Comparison of ENCODE assay signal across 9 mouse cellular contexts in genomic region chr5:149259093-149259492, GRCm38 (mm10). TPM values are rescaled to one million over a fixed set of nuclear protein-coding genes. Genes with fewer than 3 reads are reported as not detected.
A peak's percentile ranks its signal among the peaks of the same experiment; 100 is the strongest.
DNase-seq lines count a peak whose midpoint lies in the region; ATAC-seq and TF ChIP-seq lines count a peak whose summit lies in the region.
"Had no signal": no experiment of that assay in that cellular context is flagged by ENCODE, and none has a peak within 500 bp of the region (broad histone marks: within the 10 kb centered on the region; RNA-seq: fewer than 3 reads in every experiment).

No protein-coding gene starts in this region.

- DNase-seq in heart, adult 2 months = no peak
- DNase-seq in embryo, embryonic 11.5 days (ENCODE audit: low read depth, low spot score) = peak; percentile 27
- peak; percentile 81 for DNase-seq in neural tube, embryonic 11.5 days (ENCODE audit: low spot score)
- no peak for DNase-seq in cerebellum, adult 8-10 months
- DNase-seq in frontal cortex, adult 2 months (ENCODE audit: extremely low spot score in 1 of 2, low spot score in 1 of 2) = no peak
- DNase-seq: right cerebral cortex, adult 18-20 months had no signal

- no peak for ATAC-seq in heart, embryonic 13.5 days (ENCODE audit: extremely low read depth, insufficient number of reproducible peaks, low FRiP score, low TSS enrichment)
- peak; percentile 83 for ATAC-seq in hindbrain, embryonic 15.5 days (ENCODE audit: low FRiP score, low read depth)
- peak; percentile 62 for ATAC-seq in neural tube, embryonic 11.5 days (ENCODE audit: insufficient read depth, low FRiP score, low TSS enrichment)
- no peak for ATAC-seq in CD4-positive, CD25-positive, alpha-beta regulatory T cell, adult 4 months

- TF ChIP-seq EP300 in heart, adult 2 months (IDR thresholded peaks at IDR 0.05; ENCODE audit: insufficient read depth, low read depth, low read length) = no peak

- intact Hi-C loops in heart, adult 2 months (cut with DNase I) = no loop called here

- no peak overlapping the region for H3K27ac ChIP-seq in heart, embryonic 13.5 days (replicated peaks)
- H3K27ac ChIP-seq in heart, adult 2 months = no peak overlapping the region
- H3K27ac ChIP-seq in hindbrain, embryonic 15.5 days (replicated peaks) = peak overlapping the region; percentile 71
- peak overlapping the region; percentile 82 for H3K27ac ChIP-seq in neural tube, embryonic 11.5 days (ENCODE audit: low read depth, low read length)

- no peak overlapping the region for H3K4me3 ChIP-seq in heart, embryonic 13.5 days
- no peak overlapping the region for H3K4me3 ChIP-seq in heart, adult 2 months
- no peak overlapping the region for H3K4me3 ChIP-seq in hindbrain, embryonic 15.5 days
- no peak overlapping the region for H3K4me3 ChIP-seq in neural tube, embryonic 11.5 days (ENCODE audit: low read depth, low read length)

- no peaks in the 10 kb centered on the region for H3K9me3 ChIP-seq in heart, embryonic 13.5 days
- no peaks in the 10 kb centered on the region for H3K9me3 ChIP-seq in hindbrain, embryonic 15.5 days
- 0 out of 2 replicates have a peak, but pooled peaks cover 4% of the 10 kb centered on the region for H3K9me3 ChIP-seq in neural tube, embryonic 11.5 days (ENCODE audit: control insufficient read depth, low read length)

- peaks cover 14% of the 10 kb centered on the region; the same call in 1 of the 2 replicates for H3K4me1 ChIP-seq in heart, embryonic 13.5 days
- no peaks in the 10 kb centered on the region for H3K4me1 ChIP-seq in heart, adult 2 months (ENCODE audit: control insufficient read depth, insufficient read depth, low read length)
- peaks cover 20% of the 10 kb centered on the region for H3K4me1 ChIP-seq in hindbrain, embryonic 15.5 days (replicated peaks)
- peaks cover 15% of the 10 kb centered on the region for H3K4me1 ChIP-seq in neural tube, embryonic 11.5 days (ENCODE audit: control insufficient read depth, insufficient read depth, low read length)

- H3K9ac ChIP-seq in heart, embryonic 13.5 days = no peak overlapping the region
- H3K9ac ChIP-seq in heart, adult 2 months (ENCODE audit: low read depth, low read length) = no peak overlapping the region
- no peak overlapping the region for H3K9ac ChIP-seq in hindbrain, embryonic 15.5 days
- peak overlapping the region; percentile 3; the same call in 1 of the 2 replicates for H3K9ac ChIP-seq in neural tube, embryonic 11.5 days (ENCODE audit: low read length)

- 43% methylated on average over 16 of the region's 16 CpGs for WGBS in heart, embryonic 13.5 days
- 59% methylated on average over 16 of the region's 16 CpGs for WGBS in heart, adult 2 months
- WGBS in hindbrain, embryonic 15.5 days = 23% methylated on average over 16 of the region's 16 CpGs
- WGBS in neural tube, embryonic 11.5 days = 21% methylated on average over 16 of the region's 16 CpGs

- H3K27me3 ChIP-seq in heart, embryonic 13.5 days (replicated peaks) = no peaks in the 10 kb centered on the region
- no peaks in the 10 kb centered on the region for H3K27me3 ChIP-seq in heart, adult 2 months (ENCODE audit: control insufficient read depth, insufficient read depth, low read length)
- H3K27me3 ChIP-seq in hindbrain, embryonic 15.5 days = no peaks in the 10 kb centered on the region
- no peaks in the 10 kb centered on the region for H3K27me3 ChIP-seq in neural tube, embryonic 11.5 days (ENCODE audit: control insufficient read depth, insufficient read depth, low read length)

- H3K4me2 ChIP-seq in heart, embryonic 13.5 days = peak overlapping the region; percentile 30
- H3K4me2 ChIP-seq in hindbrain, embryonic 15.5 days = peak overlapping the region; percentile 33
- peak overlapping the region; percentile 19; the same call in 1 of the 2 replicates for H3K4me2 ChIP-seq in neural tube, embryonic 11.5 days (ENCODE audit: low read depth)

- no peak for TF ChIP-seq POLR2A in heart, adult 2 months (IDR thresholded peaks at IDR 0.05; ENCODE audit: insufficient read depth, low read depth, low read length)

- H3K36me3 ChIP-seq in heart, embryonic 13.5 days = no peaks in the 10 kb centered on the region
- H3K36me3 ChIP-seq in heart, adult 2 months (ENCODE audit: control insufficient read depth, insufficient read depth, low read length) = no peaks in the 10 kb centered on the region
- H3K36me3 ChIP-seq in hindbrain, embryonic 15.5 days = no peaks in the 10 kb centered on the region
- no peaks in the 10 kb centered on the region; the same call in 1 of the 2 replicates for H3K36me3 ChIP-seq in neural tube, embryonic 11.5 days (ENCODE audit: control insufficient read depth, insufficient read depth, low read length)

- no peaks in the 10 kb centered on the region for H3K79me2 ChIP-seq in heart, adult 2 months (replicated peaks; ENCODE audit: control insufficient read depth, insufficient read depth, low read length)

- no peak for TF ChIP-seq CTCF in heart, adult 2 months (IDR thresholded peaks at IDR 0.05)

RNA-seq across cellular contexts. Expression of gene Alox5ap, which starts 5.5 kb away (rescaled TPM):
- polyA plus RNA-seq in heart, embryonic 13.5 days (2015; fragmentation: Nextera tagmentation; extraction: Ambion mirVana) = 7.2 and 8.1 TPM in 2 replicates
- 10 to 100 TPM; 19.9 to 21.1 TPM for total RNA-seq in heart, adult 2 months (2021)
- 25.5 and 26.5 TPM in 2 replicates for polyA plus RNA-seq in heart, adult 2 months (2012; rRNA removed)
- polyA plus RNA-seq in hindbrain, embryonic 15.5 days (2015; fragmentation: Nextera tagmentation; extraction: Ambion mirVana) = 12.2 and 12.5 TPM in 2 replicates
- 6.0 and 6.6 TPM in 2 replicates for polyA plus RNA-seq in neural tube, embryonic 11.5 days (2014; fragmentation: Nextera tagmentation; extraction: Ambion mirVana)
- 14.9 and 15.3 TPM in 2 replicates for polyA plus RNA-seq in frontal cortex, adult 2 months (2012; rRNA removed)
- 1 to 10 TPM; 2.1 to 2.5 TPM for polyA plus RNA-seq in CD4-positive, CD25-positive, alpha-beta regulatory T cell, adult 4 months (2017; shearing (Covaris generic))

Comparison
In these comparisons a context has a peak if more than half of its experiments do, and no peak if none do; other contexts are left out.
1. ATAC-seq: peak in hindbrain, embryonic 15.5 days (single experiment) and neural tube, embryonic 11.5 days (single experiment); none in heart, embryonic 13.5 days (single experiment) and CD4-positive, CD25-positive, alpha-beta regulatory T cell, adult 4 months (single experiment).
2. H3K27ac ChIP-seq: peak in hindbrain, embryonic 15.5 days (single experiment) and neural tube, embryonic 11.5 days (single experiment); none in heart, embryonic 13.5 days (single experiment) and heart, adult 2 months (single experiment).
3. DNase-seq: peak in embryo, embryonic 11.5 days (single experiment) and neural tube, embryonic 11.5 days (single experiment); none in heart, adult 2 months (0 of 2), cerebellum, adult 8-10 months (single experiment) and frontal cortex, adult 2 months (0 of 2).
4. Peak in every context shown above with its lines, with median percentiles within 50 percentile points of each other: H3K4me2 ChIP-seq.